Mouse (Mus musculus): ENCODE measurements around the gene Chkb.

Chkb gene

GRCm38 (mm10) chr15:89453865-89454478 is 24.3 kb upstream of the Chkb start, which contains the start of gene Mapk8ip2:
Gene Mapk8ip2 (plus strand): TSS chr15:89453913.
- no peak for DNase-seq (ENCODE audit: low read depth, low spot score)

GRCm38 (mm10) chr15:89452906-89453864 is 23.5 kb upstream of the Chkb start:
- no peak for DNase-seq (ENCODE audit: low read depth, low spot score)

GRCm38 (mm10) chr15:89442486-89443070 is 12.9 kb upstream of the Chkb start:
- DNase-seq (ENCODE audit: low read depth, low spot score), result no peak

DNA sequence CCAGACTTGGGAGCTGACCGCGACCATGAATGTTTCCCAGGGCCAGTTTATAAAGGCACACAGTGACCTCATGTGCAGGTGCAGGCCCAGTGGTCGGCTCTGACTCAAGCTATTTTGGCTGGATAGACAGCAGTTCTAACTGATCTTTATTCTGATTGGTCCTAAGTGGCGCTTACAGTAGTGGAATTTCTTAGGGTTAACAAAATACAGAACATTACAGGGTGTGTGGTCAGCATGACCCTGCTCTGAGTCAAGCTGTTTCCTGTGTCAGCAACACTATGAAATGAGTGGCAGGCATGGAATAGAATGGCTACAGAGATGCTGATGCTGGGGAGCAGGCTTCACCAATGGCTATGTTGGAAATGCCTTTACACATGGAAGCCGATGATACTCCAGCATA is 6.2 kb upstream of the Chkb start:
- DNase-seq (ENCODE audit: low read depth, low spot score), result no peak

GRCm38 (mm10) chr15:89434136-89434535 is 4.4 kb upstream of the Chkb start:
- no peak for DNase-seq (ENCODE audit: low read depth, low spot score)

GRCm38 (mm10) chr15:89432946-89433345 is 3.2 kb upstream of the Chkb start:
- no peak for DNase-seq (ENCODE audit: low read depth, low spot score)

DNA sequence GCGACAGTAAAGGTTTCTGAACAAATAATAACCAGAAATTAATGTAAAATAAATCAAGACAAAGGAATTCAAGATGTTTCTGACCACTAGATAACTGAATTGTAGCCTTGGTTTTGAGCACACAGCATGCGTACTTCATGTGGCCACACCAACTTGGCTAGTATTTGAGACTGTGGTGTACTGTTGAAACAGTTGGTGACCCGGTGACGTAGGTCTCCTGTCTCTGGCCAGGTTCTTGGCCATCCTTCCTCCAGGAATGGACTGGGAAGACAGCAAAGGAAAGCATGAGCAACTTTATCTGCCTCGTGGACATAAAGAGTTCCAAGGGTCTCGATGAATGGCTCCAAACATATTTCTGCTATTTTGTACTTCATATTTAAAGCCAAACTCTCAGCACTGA is 2.1 kb upstream of the Chkb start:
- no peak for DNase-seq (ENCODE audit: low read depth, low spot score)

DNA sequence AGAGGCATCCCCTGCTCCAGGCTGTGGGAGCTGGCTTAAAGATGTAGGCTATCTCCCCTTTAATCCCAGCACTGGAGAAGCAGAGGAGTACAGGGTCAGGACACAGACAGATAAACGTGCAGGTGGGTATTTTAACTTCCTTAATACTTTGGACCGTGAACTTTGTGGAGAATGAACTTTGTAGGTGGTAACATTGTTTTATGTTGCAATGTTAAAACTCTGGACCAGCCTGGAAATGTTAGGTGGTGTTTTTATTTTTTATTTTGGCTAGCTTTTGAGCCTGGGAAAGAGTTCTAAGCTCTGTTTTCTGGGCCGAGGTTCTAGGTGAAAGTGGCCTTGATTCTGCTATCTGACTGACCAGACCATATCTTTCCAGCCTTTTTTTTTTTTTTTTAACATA is 1.6 kb upstream of the Chkb start:
- DNase-seq (ENCODE audit: low read depth, low spot score), result no peak

- DNase-seq (ENCODE audit: low read depth, low spot score), result peak; percentile 63
Observed at GRCm38 (mm10) chr15:89430771-89431170, 1.1 kb upstream of the Chkb start.

DNA sequence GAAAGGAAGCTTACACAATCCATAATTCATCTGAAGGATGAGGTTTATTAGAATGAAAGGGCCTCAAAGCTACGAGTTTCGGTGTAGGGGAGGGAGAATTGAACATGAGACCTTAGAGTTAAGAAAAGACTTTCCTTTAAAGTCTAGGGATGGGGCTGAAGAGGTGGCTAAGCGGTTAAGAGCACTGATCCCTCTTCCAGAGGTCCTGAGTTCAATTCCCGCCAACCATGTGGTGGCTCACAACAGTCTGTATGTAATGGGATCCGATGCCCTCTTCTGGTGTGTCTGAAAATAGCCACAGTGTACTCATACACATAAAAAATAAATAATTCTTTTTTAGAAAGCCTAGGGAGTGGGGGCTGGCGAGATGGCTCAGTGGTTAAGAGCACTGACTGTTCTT is 633 bp upstream of the Chkb start:
- peak; percentile 78 for DNase-seq (ENCODE audit: low read depth, low spot score)

DNA sequence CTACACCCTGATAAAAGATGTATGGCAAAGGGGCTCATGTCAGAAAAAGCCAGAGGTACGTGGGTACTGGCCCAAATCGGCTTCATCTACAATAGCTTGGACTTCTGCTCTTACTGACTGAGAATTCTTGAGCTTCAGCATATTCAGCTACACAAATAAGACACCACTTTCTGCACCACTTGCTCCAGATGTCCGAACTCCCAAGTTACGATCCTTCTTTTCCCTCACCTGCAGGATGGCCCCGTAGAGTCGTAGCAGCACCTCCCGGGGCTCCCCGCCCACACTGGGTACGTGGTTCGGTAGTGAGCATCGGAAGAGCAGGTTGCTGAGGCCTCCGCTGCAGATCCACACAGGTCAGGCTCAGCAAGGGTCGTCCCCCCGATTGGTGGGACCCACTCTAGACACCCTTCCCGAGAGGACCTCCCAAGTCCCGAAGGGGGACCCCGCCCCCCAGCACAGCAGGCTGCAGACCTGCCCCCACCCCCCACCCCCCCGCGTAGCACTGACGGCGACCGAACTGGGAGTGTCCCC is 822 bp downstream of the Chkb start:
- DNase-seq (ENCODE audit: low read depth, low spot score), result no peak

DNA sequence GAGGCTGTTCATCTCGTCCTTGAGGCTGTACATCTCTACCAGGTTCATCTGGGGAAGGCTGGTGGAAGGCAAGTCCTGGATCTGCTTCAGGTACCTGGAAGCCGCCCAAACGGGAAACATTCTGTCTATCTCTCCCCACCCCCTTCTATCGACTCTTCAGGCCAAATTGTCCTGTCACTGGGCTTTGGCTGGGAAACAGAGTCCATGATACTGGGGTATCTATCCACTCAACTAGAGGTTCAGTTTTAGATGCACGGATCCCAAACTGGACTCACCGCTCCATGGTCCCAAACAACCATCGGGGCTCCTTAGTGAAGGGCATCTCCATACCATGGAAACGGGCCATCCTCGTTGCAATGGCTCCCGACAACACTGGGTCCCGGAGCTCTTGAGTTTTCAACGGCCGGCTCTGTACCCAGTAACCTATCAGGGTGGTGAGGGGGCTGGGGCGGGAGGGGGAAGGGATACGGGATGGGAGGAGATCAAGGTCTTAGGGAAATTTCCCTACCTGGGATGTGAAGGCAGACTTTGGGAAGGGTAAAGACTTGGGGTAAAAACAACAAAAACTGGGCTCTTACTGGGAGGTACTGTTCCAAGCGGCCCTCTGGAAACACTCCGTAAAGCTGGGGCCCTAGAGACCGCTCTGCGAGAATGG is 1.4 kb downstream of the Chkb start:
- DNase-seq (ENCODE audit: low read depth, low spot score), result no peak

GRCm38 (mm10) chr15:89426716-89427115 is 3.0 kb downstream of the Chkb start:
- no peak for DNase-seq (ENCODE audit: low read depth, low spot score)

DNA sequence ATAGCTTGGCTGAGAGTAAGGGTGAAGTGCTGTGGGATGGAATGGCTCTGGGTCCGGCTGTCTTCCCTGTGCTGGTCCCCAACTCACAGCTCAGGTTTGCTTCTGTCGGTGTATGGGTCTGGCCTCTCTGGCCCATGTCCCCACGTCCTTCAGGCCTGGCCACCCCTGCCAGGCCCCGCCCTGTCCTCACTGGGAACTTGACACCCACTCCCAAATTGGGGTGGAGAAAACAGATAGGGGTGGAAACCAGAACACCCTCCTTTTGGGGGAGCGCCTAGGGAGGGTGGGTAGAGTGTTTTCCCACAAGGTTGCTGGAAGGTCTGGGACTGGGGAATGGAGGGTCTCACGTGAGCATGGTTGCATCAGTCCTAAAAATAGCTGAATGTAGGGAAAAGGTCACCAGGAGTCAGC is 4.0 kb downstream of the Chkb start, which contains the start of gene Cpt1b:
TSS of gene Cpt1b (minus strand) at position 153 of the 411 bp plus-strand sequence.
- no peak for DNase-seq (ENCODE audit: low read depth, low spot score)

DNA sequence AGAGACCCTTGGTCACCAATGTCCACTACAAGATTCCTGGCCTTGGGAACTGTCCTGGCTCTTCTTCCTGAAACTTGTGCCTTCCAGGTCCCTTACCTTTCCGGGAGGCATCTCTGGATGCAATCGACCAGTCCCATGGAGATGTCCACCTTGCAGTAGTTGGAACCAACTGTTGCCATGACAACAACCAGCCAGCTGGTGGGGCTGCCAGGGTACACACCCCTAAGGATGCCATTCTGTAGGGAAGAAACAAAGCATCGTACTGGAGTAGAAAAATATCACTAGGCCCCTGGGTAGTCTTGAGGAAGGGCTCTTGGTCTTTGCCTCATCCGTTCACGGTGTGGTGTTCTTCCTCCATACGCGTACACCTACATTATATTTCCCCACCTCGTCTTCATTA is 5.1 kb downstream of the Chkb start:
- no peak for DNase-seq (ENCODE audit: low read depth, low spot score)

DNA sequence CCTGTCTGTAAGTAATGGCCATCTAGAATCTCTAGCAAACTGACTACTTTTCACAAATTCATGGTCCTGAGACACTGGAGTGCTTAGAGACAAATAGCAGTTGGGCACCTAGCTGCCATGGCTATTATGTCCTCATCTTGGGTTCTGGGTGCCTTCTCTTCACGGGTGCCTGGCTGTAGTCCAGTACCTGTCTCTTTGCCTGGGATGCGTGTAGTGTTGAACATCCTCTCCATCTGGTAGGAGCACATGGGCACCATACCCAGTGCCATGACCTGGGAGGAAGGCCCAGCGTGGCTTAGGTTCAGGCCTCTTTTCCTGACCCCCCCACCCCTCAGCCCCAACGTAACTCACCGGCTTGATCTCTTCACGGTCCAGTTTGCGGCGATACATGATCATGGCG is 7.8 kb downstream of the Chkb start:
- no peak for DNase-seq (ENCODE audit: low read depth, low spot score)

DNA sequence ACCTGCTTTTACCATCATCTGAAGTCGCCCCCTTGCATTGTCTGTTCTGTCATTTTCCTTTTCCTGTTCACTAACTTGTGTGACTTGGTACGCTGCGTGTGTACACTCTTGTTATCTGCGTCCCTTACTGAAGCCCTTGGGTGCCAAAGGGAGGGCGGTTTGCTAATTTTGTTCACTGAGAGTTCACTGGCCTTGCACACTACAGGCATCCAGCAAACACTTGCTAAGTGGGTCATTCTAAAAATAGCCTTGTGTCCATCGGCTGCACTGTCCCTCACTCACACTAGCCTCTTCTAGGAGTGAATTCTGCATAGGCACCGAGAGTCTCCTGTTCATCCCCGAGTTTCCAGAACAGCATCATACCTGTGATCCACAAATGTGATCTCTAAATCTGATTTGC is 14.4 kb downstream of the Chkb start:
- no peak for DNase-seq (ENCODE audit: low read depth, low spot score)

GRCm38 (mm10) chr15:89410118-89410517 is 19.6 kb downstream of the Chkb start, which contains the start of gene Syce3:
Gene Syce3 (minus strand): TSS chr15:89410503.
- no peak for DNase-seq (ENCODE audit: low read depth, low spot score)

DNA sequence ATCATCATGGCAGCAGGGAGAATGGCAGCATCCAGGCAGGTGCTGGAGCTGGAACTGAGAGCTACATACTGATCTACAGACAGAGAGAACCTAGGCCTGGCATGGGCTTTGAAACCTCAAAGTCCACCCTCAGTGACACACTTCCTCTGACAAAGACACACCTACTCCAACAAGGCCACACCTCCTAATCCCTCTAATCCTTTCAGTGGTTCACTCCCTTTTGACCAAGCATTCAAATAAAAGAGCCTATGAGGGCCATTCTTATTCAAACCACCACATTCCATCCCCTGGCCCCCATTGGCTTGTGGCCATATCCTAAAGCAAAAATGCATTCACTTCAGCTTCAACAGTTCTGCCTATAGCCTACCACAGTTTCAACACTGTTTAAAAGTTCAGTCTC is 23.0 kb downstream of the Chkb start:
- DNase-seq (ENCODE audit: low read depth, low spot score), result no peak

GRCm38 (mm10) chr15:89404831-89405623 is 24.7 kb downstream of the Chkb start:
- no peak for DNase-seq (ENCODE audit: low read depth, low spot score)

DNA sequence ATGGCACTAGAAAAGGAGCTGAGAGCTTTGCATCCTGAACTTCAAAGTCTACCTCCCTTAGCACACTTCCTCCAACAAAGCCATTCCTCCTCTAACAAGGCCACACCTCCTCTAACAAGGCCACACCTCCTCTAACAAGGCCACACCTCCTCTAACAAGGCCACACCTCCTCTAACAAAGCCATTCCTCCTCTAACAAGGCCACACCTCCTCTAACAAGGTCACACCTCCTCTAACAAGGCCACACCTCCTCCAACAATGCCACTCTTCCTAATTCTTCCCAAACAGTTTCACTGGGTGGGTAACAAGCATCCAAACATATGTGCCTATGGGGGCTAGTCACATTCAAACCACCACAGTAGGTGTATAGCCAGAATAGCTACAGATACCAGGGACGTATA is 27.2 kb downstream of the Chkb start:
- DNase-seq (ENCODE audit: low read depth, low spot score), result peak; percentile 20

Measured in A20 (cell line).